Mouse (Mus musculus): ENCODE results near the gene Glrx2. TPM values are rescaled to one million over a fixed set of nuclear protein-coding genes. Genes with fewer than 3 reads are reported as not detected.
"Not testable (repeated sequence)": the region's sequence is repeated elsewhere in the genome, so short reads cannot be mapped to it uniquely, and the experiment has no call there.

Glrx2 gene
- 100 to 1,000 TPM; 110 to 116 TPM for total RNA-seq (2021)

- not testable (repeated sequence) for DNase-seq
These were observed at the start of gene Glrx2 for GRCm38 (mm10) chr1:143716038-143716437. Glrx2 (plus strand) TSS chr1:143716338.

- DNase-seq: no peak
These were observed 40.3 kb upstream of the Glrx2 start for GRCm38 (mm10) chr1:143675734-143676361.

- no peak for DNase-seq
These were observed 35.0 kb upstream of the Glrx2 start for GRCm38 (mm10) chr1:143681108-143681507.

GRCm38 (mm10) chr1:143684849-143685248 is 31.3 kb upstream of the Glrx2 start:
- DNase-seq: no peak

GRCm38 (mm10) chr1:143701736-143702135 is 14.4 kb upstream of the Glrx2 start:
- no peak for DNase-seq

GRCm38 (mm10) chr1:143702141-143702740 is 13.9 kb upstream of the Glrx2 start:
- DNase-seq: no peak

GRCm38 (mm10) chr1:143702741-143703262 is 13.3 kb upstream of the Glrx2 start, which contains the start of gene Cdc73:
Cdc73 (minus strand) TSS chr1:143702893.
- peak; percentile 90 to 91 for DNase-seq

GRCm38 (mm10) chr1:143707006-143707405 is 9.1 kb upstream of the Glrx2 start:
- DNase-seq: no peak

- no peak for DNase-seq
These were observed 7.8 kb upstream of the Glrx2 start for GRCm38 (mm10) chr1:143708361-143708760.

GRCm38 (mm10) chr1:143709966-143710626 is 6.0 kb upstream of the Glrx2 start:
- no peak for DNase-seq

- DNase-seq: no peak
These were observed 5.5 kb upstream of the Glrx2 start for GRCm38 (mm10) chr1:143710627-143710976.

- no peak for DNase-seq
These were observed 8.4 kb downstream of the Glrx2 start for GRCm38 (mm10) chr1:143724456-143725064.

GRCm38 (mm10) chr1:143727701-143728445 is 11.7 kb downstream of the Glrx2 start:
- DNase-seq: no peak

- no peak for DNase-seq
These were observed 14.8 kb downstream of the Glrx2 start for GRCm38 (mm10) chr1:143730899-143731298.

- DNase-seq: no peak
These were observed 15.6 kb downstream of the Glrx2 start for GRCm38 (mm10) chr1:143731691-143732090.

GRCm38 (mm10) chr1:143733914-143734410 is 17.8 kb downstream of the Glrx2 start:
- DNase-seq: no peak

- DNase-seq: no peak
These were observed 22.7 kb downstream of the Glrx2 start for GRCm38 (mm10) chr1:143738811-143739210.

GRCm38 (mm10) chr1:143739361-143740350 is 23.5 kb downstream of the Glrx2 start:
- peak; percentile 86 to 87 for DNase-seq

GRCm38 (mm10) chr1:143740581-143740980 is 24.4 kb downstream of the Glrx2 start:
- peak; percentile 7 to 18 for DNase-seq

GRCm38 (mm10) chr1:143741331-143741730 is 25.2 kb downstream of the Glrx2 start:
- no peak for DNase-seq

GRCm38 (mm10) chr1:143742186-143742585 is 26.0 kb downstream of the Glrx2 start:
- DNase-seq: no peak
